Mouse (Mus musculus) kidney, embryonic 16.5 days (tissue): Measurements from ENCODE around the gene Galnt10. TPM values are rescaled to one million over a fixed set of nuclear protein-coding genes. Genes with fewer than 3 reads are reported as not detected.
A peak's percentile ranks its signal among the peaks of the same experiment; 100 is the strongest.

Experiments
- ATAC-seq: fragments of 200-750 bp; cut with Nextera tagmentation; 2 replicates; pipeline ENCODE4 v1.8.0; 2017; ENCODE audit warnings: moderate TSS enrichment; ENCODE audit not compliant: low FRiP score, low TSS enrichment
- H3K27ac ChIP-seq: fragments of 300-500 bp; sonication (generic); 2 replicates; pipeline ENCODE4 v1.5.1; 2014; ENCODE audit warnings: low read length
- H3K27me3 ChIP-seq: fragments of 300-500 bp; sonication (generic); 2 replicates; pipeline ENCODE4 v1.6.1; 2014; ENCODE audit warnings: low read length, control low read depth, mixed read lengths; ENCODE audit not compliant: insufficient read depth
- H3K36me3 ChIP-seq: fragments of 300-500 bp; sonication (generic); 2 replicates; pipeline ENCODE4 v1.6.1; 2014; ENCODE audit warnings: low read length, control low read depth, mixed read lengths; ENCODE audit not compliant: insufficient read depth
- H3K4me1 ChIP-seq: fragments of 300-500 bp; sonication (generic); 2 replicates; pipeline ENCODE4 v1.6.1; 2014; ENCODE audit warnings: low read length, control low read depth, mixed read lengths; ENCODE audit not compliant: insufficient read depth
- H3K4me2 ChIP-seq: fragments of 300-500 bp; sonication (generic); replicated peaks from 2 replicates; pipeline ENCODE4 v1.6.1; 2014; ENCODE audit warnings: low read depth, low read length
- H3K4me3 ChIP-seq: fragments of 300-500 bp; sonication (generic); 2 replicates; pipeline ENCODE4 v1.5.1; 2014; ENCODE audit warnings: mild to moderate bottlenecking, low read length
- H3K9ac ChIP-seq: fragments of 300-500 bp; sonication (generic); replicated peaks from 2 replicates; pipeline ENCODE4 v1.6.1; 2014; ENCODE audit warnings: low read length
- H3K9me3 ChIP-seq: fragments of 300-500 bp; sonication (generic); 2 replicates; pipeline ENCODE4 v1.6.1; 2016; ENCODE audit warnings: low read length, control low read depth
- WGBS: fragments of 180-500 bp; shearing (Covaris S2); extraction: QIAGEN DNeasy Blood & Tissue Kit; methylation state at CpG from one replicate; pipeline ENCODE4 v1.1.7; 2014; 5-methylcytosine and 5-hydroxymethylcytosine counted together
- polyA plus RNA-seq: library from polyadenylated mRNA; unstranded; fragments of >200 nt; fragmentation: Nextera tagmentation; extraction: Ambion mirVana; gene quantifications from 2 replicates; pipeline ENCODE4 v1.2.1, GENCODE M21; 2015

Galnt10 gene
- polyA plus RNA-seq, 1 experiment from 2014 or later, result 23.6 TPM

GRCm38 (mm10) chr11:57633006-57633405 lies 12.2 kb upstream of the Galnt10 start:
- Histone ChIP-seq H3K4me3 (no peak overlapping the region), H3K9me3 (no peaks in the 10 kb centered on the region), H3K27ac (no peak overlapping the region), H3K4me1 (peaks cover 23% of the 10 kb centered on the region), H3K9ac (no peak overlapping the region), H3K27me3 (no peaks in the 10 kb centered on the region), H3K36me3 (no peaks in the 10 kb centered on the region), H3K4me2 (no peak overlapping the region)
- no peak for ATAC-seq
- 88% methylated on average over 2 of the region's 2 CpGs for WGBS

- Histone ChIP-seq H3K36me3 (no peaks in the 10 kb centered on the region), H3K27me3 (no peaks in the 10 kb centered on the region), H3K4me3 (no peak overlapping the region), H3K4me1 (peaks cover 23% of the 10 kb centered on the region), H3K27ac (no peak overlapping the region), H3K9me3 (no peaks in the 10 kb centered on the region), H3K4me2 (no peak overlapping the region), H3K9ac (no peak overlapping the region)
- WGBS, result 49% methylated on average over 6 of the region's 6 CpGs
- ATAC-seq, result 0 out of 2 replicates have a peak, but pooled peaks have one; percentile 49
These were observed 11.2 kb upstream of the Galnt10 start for GRCm38 (mm10) chr11:57633975-57634585.

DNA sequence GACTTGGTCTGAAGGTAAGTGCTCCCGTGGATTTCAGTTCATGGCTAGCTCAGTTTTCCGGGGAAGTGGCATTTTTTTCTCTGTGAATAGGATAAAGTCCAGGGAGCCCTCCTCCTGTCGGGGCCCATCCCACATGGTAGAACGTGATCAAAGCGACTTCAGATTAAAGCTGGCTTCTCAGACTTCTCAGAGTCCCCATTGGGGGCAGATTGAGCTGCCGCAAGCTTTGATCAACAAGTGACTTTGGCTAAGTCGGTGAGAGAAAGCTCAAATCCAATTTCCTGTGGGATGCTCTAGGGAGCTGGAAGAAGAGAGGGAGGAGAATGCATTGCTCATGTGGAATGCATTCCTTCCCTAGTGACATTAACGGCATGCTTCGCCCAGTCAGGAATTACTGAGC lies 10.1 kb upstream of the Galnt10 start:
- Histone ChIP-seq H3K36me3 (no peaks in the 10 kb centered on the region), H3K9me3 (no peaks in the 10 kb centered on the region), H3K9ac (no peak overlapping the region), H3K27me3 (no peaks in the 10 kb centered on the region), H3K27ac (no peak overlapping the region), H3K4me2 (no peak overlapping the region), H3K4me3 (no peak overlapping the region), H3K4me1 (peaks cover 23% of the 10 kb centered on the region)
- WGBS, result 12% methylated on average over 9 of the region's 9 CpGs
- ATAC-seq, result peak; percentile 15; the same call in 1 of the 2 replicates

GRCm38 (mm10) chr11:57643691-57644090 lies 1.6 kb upstream of the Galnt10 start:
- Histone ChIP-seq H3K4me3 (peak overlapping the region; percentile 64), H3K9ac (no peak overlapping the region), H3K4me2 (peak overlapping the region; percentile 98), H3K4me1 (peaks cover 26% of the 10 kb centered on the region), H3K9me3 (no peaks in the 10 kb centered on the region), H3K27me3 (no peaks in the 10 kb centered on the region), H3K36me3 (no peaks in the 10 kb centered on the region), H3K27ac (no peak overlapping the region)
- ATAC-seq, result no peak
- WGBS, result 72% methylated on average over 2 of the region's 2 CpGs

GRCm38 (mm10) chr11:57644245-57645017 lies 811 bp upstream of the Galnt10 start:
- under 1% methylated on average over 30 of the region's 30 CpGs for WGBS
- peak; percentile 53 for ATAC-seq

DNA sequence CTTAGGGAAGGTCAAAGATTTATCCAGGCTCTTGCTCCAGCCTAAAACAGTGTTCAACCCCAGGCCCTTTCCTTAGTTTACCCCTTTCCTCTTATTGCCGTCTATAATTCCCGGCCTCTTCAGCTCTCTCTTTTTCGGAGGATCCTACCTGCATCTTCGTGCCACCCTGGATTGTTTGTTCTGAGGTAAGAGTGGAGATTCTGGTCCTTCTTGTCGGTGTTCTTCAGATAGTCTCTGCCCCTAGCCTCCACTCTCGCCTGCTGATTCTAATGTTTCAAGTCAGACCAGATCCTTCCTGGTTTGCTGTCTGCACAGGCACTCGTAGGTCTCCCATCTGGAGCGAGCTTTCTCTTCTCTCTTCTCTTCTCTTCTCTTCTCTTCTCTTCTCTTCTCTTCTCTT lies 605 bp downstream of the Galnt10 start:
- no peaks in the 10 kb centered on the region for H3K36me3 ChIP-seq
- H3K9me3 ChIP-seq, result no peaks in the 10 kb centered on the region
- H3K4me3 ChIP-seq, result peak overlapping the region; percentile 64
- no peak overlapping the region for H3K27ac ChIP-seq
- H3K9ac ChIP-seq, result peak overlapping the region; percentile 85
- H3K4me1 ChIP-seq, result peaks cover 29% of the 10 kb centered on the region
- no peak for ATAC-seq
- no peaks in the 10 kb centered on the region for H3K27me3 ChIP-seq
- H3K4me2 ChIP-seq, result peak overlapping the region; percentile 98
- WGBS, result 22% methylated on average over 8 of the region's 8 CpGs

More at GRCm38 (mm10) chr11:57644245-57645017, 811 bp upstream of the Galnt10 start:
- H3K9ac ChIP-seq, result peak overlapping the region; percentile 85
- H3K9me3 ChIP-seq, result no peaks in the 10 kb centered on the region
- H3K4me1 ChIP-seq, result peaks cover 29% of the 10 kb centered on the region
- H3K4me3 ChIP-seq, result peak overlapping the region; percentile 64
- peak overlapping the region; percentile 75; the same call in 1 of the 2 replicates for H3K27ac ChIP-seq
- no peaks in the 10 kb centered on the region for H3K27me3 ChIP-seq
- H3K36me3 ChIP-seq, result no peaks in the 10 kb centered on the region
- H3K4me2 ChIP-seq, result peak overlapping the region; percentile 98

DNA sequence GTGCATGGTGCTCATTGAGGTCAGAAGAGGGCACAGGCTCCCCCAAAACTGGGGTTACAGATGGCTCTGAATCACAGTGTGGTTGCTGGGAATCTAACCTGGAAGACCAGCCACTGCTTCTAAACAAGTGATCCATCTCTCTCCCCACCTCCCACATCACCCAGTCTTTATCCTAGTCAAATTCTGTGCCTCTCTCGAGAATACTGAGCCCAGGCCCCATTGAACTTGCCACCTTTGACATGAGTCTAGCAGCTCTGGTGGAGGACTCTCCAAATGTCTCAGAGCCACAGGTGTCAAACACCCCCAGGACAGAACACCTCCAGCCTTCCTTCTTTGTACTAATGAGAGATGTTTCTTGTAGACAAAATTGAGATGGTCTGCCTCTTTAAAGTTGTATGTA lies 1.2 kb downstream of the Galnt10 start:
- ATAC-seq, result no peak
- WGBS, result 17% methylated on average over 1 of the region's 1 CpGs
- Histone ChIP-seq H3K9ac (0 out of 2 replicates have a peak overlapping the region, but pooled peaks have one; percentile 20), H3K27ac (no peak overlapping the region), H3K9me3 (no peaks in the 10 kb centered on the region), H3K4me1 (peaks cover 34% of the 10 kb centered on the region), H3K4me2 (peak overlapping the region; percentile 98), H3K36me3 (no peaks in the 10 kb centered on the region), H3K27me3 (no peaks in the 10 kb centered on the region), H3K4me3 (peak overlapping the region; percentile 64)

DNA sequence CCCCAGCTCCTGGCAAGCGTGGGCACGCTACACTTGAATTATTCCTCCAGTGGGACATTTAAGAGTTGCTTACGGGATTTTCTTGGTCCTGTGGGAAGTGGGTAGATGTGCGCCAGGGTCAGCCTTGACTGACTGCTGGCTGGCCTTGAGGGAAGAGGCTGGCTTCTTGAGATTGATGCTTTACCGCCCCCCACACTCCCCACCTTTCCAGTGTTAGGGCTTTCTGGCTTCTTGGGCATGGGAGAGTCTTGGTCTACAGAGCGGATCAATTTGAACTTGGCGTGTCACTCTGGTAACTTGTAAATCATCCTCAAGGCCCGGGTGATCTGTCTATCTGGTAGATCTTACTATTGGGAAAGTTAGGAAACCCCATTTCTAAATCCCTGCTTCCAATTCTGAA lies 1.7 kb downstream of the Galnt10 start:
- no peak overlapping the region for H3K27ac ChIP-seq
- H3K9me3 ChIP-seq, result no peaks in the 10 kb centered on the region
- no peaks in the 10 kb centered on the region for H3K27me3 ChIP-seq
- 46% methylated on average over 8 of the region's 8 CpGs for WGBS
- peak overlapping the region; percentile 98 for H3K4me2 ChIP-seq
- H3K4me3 ChIP-seq, result peak overlapping the region; percentile 64
- no peaks in the 10 kb centered on the region for H3K36me3 ChIP-seq
- H3K4me1 ChIP-seq, result peaks cover 39% of the 10 kb centered on the region
- no peak for ATAC-seq
- 0 out of 2 replicates have a peak overlapping the region, but pooled peaks have one; percentile 20 for H3K9ac ChIP-seq

DNA sequence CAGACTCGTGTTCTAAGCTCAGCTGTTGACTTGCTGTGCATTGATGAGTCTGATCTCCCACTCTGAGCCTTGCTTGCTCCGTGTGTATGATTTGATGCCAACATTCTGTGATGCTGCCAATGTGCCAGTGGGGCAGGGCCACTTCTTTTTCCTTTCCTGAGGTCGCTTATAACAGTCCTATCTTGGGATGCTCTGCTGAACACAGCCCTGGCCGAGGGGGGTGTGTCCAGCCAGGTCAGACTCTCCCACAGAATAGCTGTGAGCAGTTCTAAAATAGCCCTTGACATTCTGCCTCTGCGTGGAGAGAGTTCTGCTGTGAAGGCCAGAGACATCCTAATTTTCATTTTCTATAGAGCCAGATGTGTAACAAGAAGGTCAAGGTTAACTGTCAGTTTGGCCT lies 2.2 kb downstream of the Galnt10 start:
- H3K4me1 ChIP-seq, result peaks cover 44% of the 10 kb centered on the region

More for the DNA sequence above, 2.2 kb downstream of the Galnt10 start:
- peak overlapping the region; percentile 98 for H3K4me2 ChIP-seq
- H3K9me3 ChIP-seq, result no peaks in the 10 kb centered on the region
- no peaks in the 10 kb centered on the region for H3K27me3 ChIP-seq
- H3K4me3 ChIP-seq, result no peak overlapping the region
- H3K27ac ChIP-seq, result no peak overlapping the region
- WGBS, result 40% methylated on average over 5 of the region's 5 CpGs
- H3K9ac ChIP-seq, result no peak overlapping the region
- H3K36me3 ChIP-seq, result no peaks in the 10 kb centered on the region
- ATAC-seq, result no peak
